Mouse (Mus musculus): Measurements from ENCODE around the gene Mylk3. TPM values are rescaled to one million over a fixed set of nuclear protein-coding genes. Genes with fewer than 3 reads are reported as not detected.

Mylk3 gene
- total and polyA plus RNA-seq, 3 experiments, result 83.5 to 148 (median 96.6) TPM

- Histone ChIP-seq H3K4me1 (ENCODE audit: insufficient read depth, low read depth, low read length) (peaks cover 28% of the 10 kb centered on the region), H3K27me3 (ENCODE audit: insufficient read depth, low read length) (no peaks in the 10 kb centered on the region), H3K9me3 (replicated peaks) (no peaks in the 10 kb centered on the region), H3K4me3 (ENCODE audit: low read depth, low read length) (no peak overlapping the region), H3K36me3 (replicated peaks) (peaks cover 72% of the 10 kb centered on the region)
- TF ChIP-seq CTCF (IDR thresholded peaks at IDR 0.05; ENCODE audit: low read depth, low read length) (no peak), GATA1 (IDR thresholded peaks at IDR 0.05; ENCODE audit: borderline replicate concordance, low read length) (no peak), TAL1 (conservative IDR thresholded peaks at IDR 0.05; ENCODE audit: low read depth, low read length) (no peak), GATA2 (IDR thresholded peaks at IDR 0.05; ENCODE audit: borderline replicate concordance, low read depth, low read length) (no peak), POLR2AphosphoS5 (IDR thresholded peaks at IDR 0.05; ENCODE audit: insufficient replicate concordance, low read depth, low read length) (no peak)
- DNase-seq (ENCODE audit: low spot score), result no peak
- ATAC-seq (ENCODE audit: extremely low read depth, insufficient number of reproducible peaks, low FRiP score, poor library complexity, severe bottlenecking), result no peak
Observed at GRCm38 (mm10) chr8:85303531-85303930, 82.6 kb downstream of the Mylk3 start.

- no peak for ATAC-seq (ENCODE audit: extremely low read depth, insufficient number of reproducible peaks, low FRiP score, poor library complexity, severe bottlenecking)
- H3K36me3 ChIP-seq (replicated peaks), result peaks cover 66% of the 10 kb centered on the region
- H3K27me3 ChIP-seq (ENCODE audit: insufficient read depth, low read length), result no peaks in the 10 kb centered on the region
- no peaks in the 10 kb centered on the region for H3K9me3 ChIP-seq (replicated peaks)
- no peak overlapping the region for H3K4me3 ChIP-seq (ENCODE audit: low read depth, low read length)
- no peak for DNase-seq (ENCODE audit: low spot score)
- peaks cover 28% of the 10 kb centered on the region for H3K4me1 ChIP-seq (ENCODE audit: insufficient read depth, low read depth, low read length)
- TF ChIP-seq GATA2 (IDR thresholded peaks at IDR 0.05; ENCODE audit: borderline replicate concordance, low read depth, low read length) (no peak), POLR2AphosphoS5 (IDR thresholded peaks at IDR 0.05; ENCODE audit: insufficient replicate concordance, low read depth, low read length) (no peak), GATA1 (IDR thresholded peaks at IDR 0.05; ENCODE audit: borderline replicate concordance, low read length) (no peak), CTCF (IDR thresholded peaks at IDR 0.05; ENCODE audit: low read depth, low read length) (no peak), TAL1 (conservative IDR thresholded peaks at IDR 0.05; ENCODE audit: low read depth, low read length) (no peak)
Observed at GRCm38 (mm10) chr8:85302931-85303330, 83.2 kb downstream of the Mylk3 start.

- H3K36me3 ChIP-seq (replicated peaks), result peaks cover 57% of the 10 kb centered on the region
- H3K9me3 ChIP-seq (replicated peaks), result no peaks in the 10 kb centered on the region
- H3K4me1 ChIP-seq (ENCODE audit: insufficient read depth, low read depth, low read length), result peaks cover 34% of the 10 kb centered on the region
- no peaks in the 10 kb centered on the region for H3K27me3 ChIP-seq (ENCODE audit: insufficient read depth, low read length)
- TF ChIP-seq POLR2AphosphoS5 (IDR thresholded peaks at IDR 0.05; ENCODE audit: insufficient replicate concordance, low read depth, low read length) (no peak), TAL1 (conservative IDR thresholded peaks at IDR 0.05; ENCODE audit: low read depth, low read length) (no peak), GATA1 (IDR thresholded peaks at IDR 0.05; ENCODE audit: borderline replicate concordance, low read length) (no peak), GATA2 (IDR thresholded peaks at IDR 0.05; ENCODE audit: borderline replicate concordance, low read depth, low read length) (no peak), CTCF (IDR thresholded peaks at IDR 0.05; ENCODE audit: low read depth, low read length) (no peak)
- DNase-seq (ENCODE audit: low spot score) (no peak), ATAC-seq (ENCODE audit: extremely low read depth, insufficient number of reproducible peaks, low FRiP score, poor library complexity, severe bottlenecking) (no peak)
- H3K4me3 ChIP-seq (ENCODE audit: low read depth, low read length), result no peak overlapping the region; the same call in 1 of the 2 replicates
Observed at GRCm38 (mm10) chr8:85301941-85302340, 84.2 kb downstream of the Mylk3 start.

- ATAC-seq (ENCODE audit: extremely low read depth, insufficient number of reproducible peaks, low FRiP score, poor library complexity, severe bottlenecking) (peak; percentile 90), DNase-seq (ENCODE audit: low spot score) (peak; percentile 90)
- peak within 1 kb of the TSS; percentile 99 for H3K4me3 ChIP-seq (ENCODE audit: low read depth, low read length)
- TF ChIP-seq GATA2 (IDR thresholded peaks at IDR 0.05; ENCODE audit: borderline replicate concordance, low read depth, low read length), result no peak
- no peak for TF ChIP-seq TAL1 (conservative IDR thresholded peaks at IDR 0.05; ENCODE audit: low read depth, low read length)
- no peak for TF ChIP-seq CTCF (IDR thresholded peaks at IDR 0.05; ENCODE audit: low read depth, low read length)
- no peak for TF ChIP-seq POLR2AphosphoS5 (IDR thresholded peaks at IDR 0.05; ENCODE audit: insufficient replicate concordance, low read depth, low read length)
- TF ChIP-seq GATA1 (IDR thresholded peaks at IDR 0.05; ENCODE audit: borderline replicate concordance, low read length), result no peak
- H3K27me3 ChIP-seq (ENCODE audit: insufficient read depth, low read length), result no peaks in the 10 kb centered on the region
- H3K4me1 ChIP-seq (ENCODE audit: insufficient read depth, low read depth, low read length), result peaks cover 31% of the 10 kb centered on the region
- no peaks in the 10 kb centered on the region for H3K9me3 ChIP-seq (replicated peaks)
- peaks cover 38% of the 10 kb centered on the region for H3K36me3 ChIP-seq (replicated peaks)
Observed at GRCm38 (mm10) chr8:85299434-85300077, 86.6 kb downstream of the Mylk3 start, which contains the start of the genes Orc6 and Vps35. Gene Orc6 (plus strand): TSS chr8:85299632. Gene Vps35 (minus strand): TSS chr8:85299802.

- peaks cover 39% of the 10 kb centered on the region for H3K36me3 ChIP-seq (replicated peaks)
- ATAC-seq (ENCODE audit: extremely low read depth, insufficient number of reproducible peaks, low FRiP score, poor library complexity, severe bottlenecking) (no peak), DNase-seq (ENCODE audit: low spot score) (peak; percentile 36)
- H3K4me1 ChIP-seq (ENCODE audit: insufficient read depth, low read depth, low read length), result peaks cover 29% of the 10 kb centered on the region
- peak overlapping the region; percentile 99 for H3K4me3 ChIP-seq (ENCODE audit: low read depth, low read length)
- no peaks in the 10 kb centered on the region for H3K9me3 ChIP-seq (replicated peaks)
- TF ChIP-seq CTCF (IDR thresholded peaks at IDR 0.05; ENCODE audit: low read depth, low read length) (no peak), TAL1 (conservative IDR thresholded peaks at IDR 0.05; ENCODE audit: low read depth, low read length) (no peak), GATA2 (IDR thresholded peaks at IDR 0.05; ENCODE audit: borderline replicate concordance, low read depth, low read length) (no peak), GATA1 (IDR thresholded peaks at IDR 0.05; ENCODE audit: borderline replicate concordance, low read length) (no peak), POLR2AphosphoS5 (IDR thresholded peaks at IDR 0.05; ENCODE audit: insufficient replicate concordance, low read depth, low read length) (no peak)
- H3K27me3 ChIP-seq (ENCODE audit: insufficient read depth, low read length), result no peaks in the 10 kb centered on the region
Observed at GRCm38 (mm10) chr8:85298600-85299433, 87.3 kb downstream of the Mylk3 start.

- Histone ChIP-seq H3K4me1 (ENCODE audit: insufficient read depth, low read depth, low read length) (peaks cover 4% of the 10 kb centered on the region; the same call in 1 of the 2 replicates), H3K36me3 (replicated peaks) (peaks cover 82% of the 10 kb centered on the region), H3K9me3 (replicated peaks) (no peaks in the 10 kb centered on the region), H3K4me3 (ENCODE audit: low read depth, low read length) (no peak overlapping the region), H3K27me3 (ENCODE audit: insufficient read depth, low read length) (no peaks in the 10 kb centered on the region)
- DNase-seq (ENCODE audit: low spot score) (no peak), ATAC-seq (ENCODE audit: extremely low read depth, insufficient number of reproducible peaks, low FRiP score, poor library complexity, severe bottlenecking) (no peak)
- TF ChIP-seq GATA2 (IDR thresholded peaks at IDR 0.05; ENCODE audit: borderline replicate concordance, low read depth, low read length) (no peak), TAL1 (conservative IDR thresholded peaks at IDR 0.05; ENCODE audit: low read depth, low read length) (no peak), CTCF (IDR thresholded peaks at IDR 0.05; ENCODE audit: low read depth, low read length) (no peak)
Observed at GRCm38 (mm10) chr8:85286846-85287245, 99.3 kb downstream of the Mylk3 start.

Other genes with a start within 250 kb of the Mylk3 start
- not detected in 2 replicates for gene Cks1brt, start 234.4 kb downstream of the Mylk3 start, total RNA-seq (2014; fragmentation: Nextera tagmentation)
- 0.16 TPM in 1 of 2 replicates, not detected in the other for gene Cks1brt, start 234.4 kb downstream of the Mylk3 start, total RNA-seq (2017)
- gene Cks1brt, start 234.4 kb downstream of the Mylk3 start, polyA plus RNA-seq (2012), result not detected in 2 replicates
- not detected in 2 replicates for gene Olfr371, start 160.4 kb downstream of the Mylk3 start, total RNA-seq (2014; fragmentation: Nextera tagmentation)
- not detected in 2 replicates for gene Olfr371, start 160.4 kb downstream of the Mylk3 start, total RNA-seq (2017)
- not detected in 2 replicates for gene Olfr371, start 160.4 kb downstream of the Mylk3 start, polyA plus RNA-seq (2012)
- 113 and 132 TPM in 2 replicates for gene Orc6, start 86.7 kb downstream of the Mylk3 start, total RNA-seq (2014; fragmentation: Nextera tagmentation)
- 174 and 176 TPM in 2 replicates for gene Orc6, start 86.7 kb downstream of the Mylk3 start, total RNA-seq (2017)
- gene Orc6, start 86.7 kb downstream of the Mylk3 start, polyA plus RNA-seq (2012), result 6.4 and 24.1 TPM in 2 replicates
- 288 and 320 TPM in 2 replicates for gene Vps35, start 86.5 kb downstream of the Mylk3 start, total RNA-seq (2014; fragmentation: Nextera tagmentation)
- gene Vps35, start 86.5 kb downstream of the Mylk3 start, total RNA-seq (2017), result 313 and 331 TPM in 2 replicates
- 4.0 and 6.7 TPM in 2 replicates for gene Vps35, start 86.5 kb downstream of the Mylk3 start, polyA plus RNA-seq (2012)
- 31.5 and 35.1 TPM in 2 replicates for gene 4921524J17Rik, start 46.5 kb upstream of the Mylk3 start, total RNA-seq (2014; fragmentation: Nextera tagmentation)
- 24.8 and 40.8 TPM in 2 replicates for gene 4921524J17Rik, start 46.5 kb upstream of the Mylk3 start, total RNA-seq (2017)
- 27.1 and 28.5 TPM in 2 replicates for gene 4921524J17Rik, start 46.5 kb upstream of the Mylk3 start, polyA plus RNA-seq (2012)
- gene Gpt2, start 106.2 kb upstream of the Mylk3 start, total RNA-seq (2014; fragmentation: Nextera tagmentation), result not detected in 2 replicates
- gene Gpt2, start 106.2 kb upstream of the Mylk3 start, total RNA-seq (2017), result 0.12 and 0.49 TPM in 2 replicates
- not detected in 2 replicates for gene Gpt2, start 106.2 kb upstream of the Mylk3 start, polyA plus RNA-seq (2012)
- 81.1 and 106 TPM in 2 replicates for gene Dnaja2, start 169.0 kb upstream of the Mylk3 start, total RNA-seq (2014; fragmentation: Nextera tagmentation)
- gene Dnaja2, start 169.0 kb upstream of the Mylk3 start, total RNA-seq (2017), result 98.8 and 105 TPM in 2 replicates
- 127 and 137 TPM in 2 replicates for gene Dnaja2, start 169.0 kb upstream of the Mylk3 start, polyA plus RNA-seq (2012)

Measured in G1E (cell line).